Mouse (Mus musculus): ENCODE measurements around the gene Cbr1. TPM values are rescaled to one million over a fixed set of nuclear protein-coding genes. Genes with fewer than 3 reads are reported as not detected.

Gene Cbr1
- polyA plus RNA-seq, 1 experiment from 2014 or later, result 142 TPM

GRCm38 (mm10) chr16:93644006-93644405 is 38.4 kb downstream of the Cbr1 start:
- no peaks in the 10 kb centered on the region for H3K9me3 ChIP-seq
- no peaks in the 10 kb centered on the region for H3K36me3 ChIP-seq
- H3K4me1 ChIP-seq (replicated peaks), result no peaks in the 10 kb centered on the region
- 72% methylated on average over 4 of the region's 4 CpGs for WGBS
- no peaks in the 10 kb centered on the region for H3K27me3 ChIP-seq
- no peak overlapping the region for H3K4me2 ChIP-seq
- H3K27ac ChIP-seq (replicated peaks), result no peak overlapping the region
- H3K9ac ChIP-seq, result no peak overlapping the region
- H3K4me3 ChIP-seq, result no peak overlapping the region
- ATAC-seq (ENCODE audit: low FRiP score, low read depth), result no peak

- no peaks in the 10 kb centered on the region for H3K36me3 ChIP-seq
- WGBS, result 89% methylated on average over 5 of the region's 5 CpGs
- no peak for ATAC-seq (ENCODE audit: low FRiP score, low read depth)
- no peak overlapping the region for H3K27ac ChIP-seq (replicated peaks)
- no peak overlapping the region for H3K4me3 ChIP-seq
- H3K27me3 ChIP-seq, result no peaks in the 10 kb centered on the region
- H3K4me1 ChIP-seq (replicated peaks), result no peaks in the 10 kb centered on the region
- no peaks in the 10 kb centered on the region for H3K9me3 ChIP-seq
- no peak overlapping the region for H3K9ac ChIP-seq
- no peak overlapping the region for H3K4me2 ChIP-seq
Observed at GRCm38 (mm10) chr16:93648441-93649183, 43.0 kb downstream of the Cbr1 start.

Other genes with a start within 250 kb of the Cbr1 start
- gene Setd4, start 1.8 kb upstream of the Cbr1 start, polyA plus RNA-seq (2015; fragmentation: Nextera tagmentation; extraction: Ambion mirVana), result 14.8 and 18.9 TPM in 2 replicates
- not detected in 2 replicates for gene Gm5678, start 22.2 kb downstream of the Cbr1 start, polyA plus RNA-seq (2015; fragmentation: Nextera tagmentation; extraction: Ambion mirVana)
- gene Cbr3, start 77.4 kb downstream of the Cbr1 start, polyA plus RNA-seq (2015; fragmentation: Nextera tagmentation; extraction: Ambion mirVana), result 2.2 TPM in 2 replicates
- 38.2 and 40.1 TPM in 2 replicates for gene Dop1b, start 106.1 kb downstream of the Cbr1 start, polyA plus RNA-seq (2015; fragmentation: Nextera tagmentation; extraction: Ambion mirVana)
- gene Morc3, start 226.3 kb downstream of the Cbr1 start, polyA plus RNA-seq (2015; fragmentation: Nextera tagmentation; extraction: Ambion mirVana), result 29.4 and 29.9 TPM in 2 replicates